Mouse (Mus musculus): ENCODE results near the gene Nudt1. TPM values are rescaled to one million over a fixed set of nuclear protein-coding genes. Genes with fewer than 3 reads are reported as not detected.
"Not testable (repeated sequence)": the region's sequence is repeated elsewhere in the genome, so short reads cannot be mapped to it uniquely, and the experiment has no call there.

Nudt1 gene
- total RNA-seq, 2 experiments from 2014 or later = 15.0 to 23.0 TPM

GRCm38 (mm10) chr5:140339836-140340235 lies 18.4 kb downstream of the Nudt1 start:
- no peak for DNase-seq

GRCm38 (mm10) chr5:140342880-140343279 lies 21.4 kb downstream of the Nudt1 start:
- DNase-seq = no peak

GRCm38 (mm10) chr5:140345244-140345643 lies 23.8 kb downstream of the Nudt1 start:
- DNase-seq = no peak

GRCm38 (mm10) chr5:140346050-140346449 lies 24.6 kb downstream of the Nudt1 start:
- DNase-seq = peak; percentile 26 to 28

- no peak for DNase-seq
These were observed 28.4 kb downstream of the Nudt1 start for GRCm38 (mm10) chr5:140349882-140350281.

GRCm38 (mm10) chr5:140350731-140351497 lies 29.5 kb downstream of the Nudt1 start:
- no peak for DNase-seq

- no peak for DNase-seq
These were observed 30.9 kb downstream of the Nudt1 start for GRCm38 (mm10) chr5:140352352-140352751.

GRCm38 (mm10) chr5:140355934-140356333 lies 34.5 kb downstream of the Nudt1 start:
- DNase-seq = no peak

- DNase-seq = no peak
These were observed 36.0 kb downstream of the Nudt1 start for GRCm38 (mm10) chr5:140357466-140357865.

GRCm38 (mm10) chr5:140359930-140360674 lies 38.6 kb downstream of the Nudt1 start:
- DNase-seq = no peak

- DNase-seq = no peak
These were observed 43.0 kb downstream of the Nudt1 start for GRCm38 (mm10) chr5:140364415-140364814.

- not testable (repeated sequence) for DNase-seq
These were observed 46.7 kb downstream of the Nudt1 start for GRCm38 (mm10) chr5:140368126-140368525.

GRCm38 (mm10) chr5:140368926-140369325 lies 47.5 kb downstream of the Nudt1 start:
- no peak for DNase-seq

- DNase-seq = no peak
These were observed 48.0 kb downstream of the Nudt1 start for GRCm38 (mm10) chr5:140369466-140369865.

GRCm38 (mm10) chr5:140370446-140371254 lies 49.2 kb downstream of the Nudt1 start:
- DNase-seq = peak in 1 of 2 experiments; percentile 33

- DNase-seq = no peak
These were observed 50.2 kb downstream of the Nudt1 start for GRCm38 (mm10) chr5:140371671-140372070.

- no peak for DNase-seq
These were observed 52.3 kb downstream of the Nudt1 start for GRCm38 (mm10) chr5:140373711-140374110.

- DNase-seq = no peak
These were observed 52.8 kb downstream of the Nudt1 start for GRCm38 (mm10) chr5:140374226-140374625.

- DNase-seq = no peak
These were observed 53.9 kb downstream of the Nudt1 start for GRCm38 (mm10) chr5:140375249-140375829.

GRCm38 (mm10) chr5:140378121-140378853 lies 56.8 kb downstream of the Nudt1 start:
- DNase-seq = no peak

GRCm38 (mm10) chr5:140379299-140379698 lies 57.8 kb downstream of the Nudt1 start:
- peak in 1 of 2 experiments; percentile 17 for DNase-seq

Measured in adrenal gland, postnatal 36 days (tissue).